ENCODE assay signal across 11 mouse cellular contexts in the genomic region with DNA sequence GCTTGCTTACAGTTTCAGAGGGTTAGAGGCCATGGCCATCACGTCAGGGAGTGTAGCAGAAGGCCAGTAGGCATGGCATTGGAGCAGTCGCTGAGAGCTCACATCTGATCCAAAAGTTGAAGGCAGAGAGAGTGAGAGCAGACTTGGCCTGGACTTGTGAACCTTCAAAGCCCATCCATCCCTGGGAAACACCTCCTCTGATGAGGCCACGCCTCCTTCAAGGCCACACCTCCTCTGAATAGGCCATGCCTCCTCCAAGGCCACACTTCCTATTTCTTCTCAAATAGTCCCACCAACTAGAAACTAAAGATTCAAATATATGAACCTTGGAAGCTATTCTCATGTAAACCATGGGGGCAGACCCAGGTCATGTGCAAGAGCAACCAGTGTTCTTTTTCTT. TPM values are rescaled to one million over a fixed set of nuclear protein-coding genes. Genes with fewer than 3 reads are reported as not detected.
A peak's percentile ranks its signal among the peaks of the same experiment; 100 is the strongest.
DNase-seq lines count a peak whose midpoint lies in the region; TF ChIP-seq lines count a peak whose summit lies in the region.
"Had no signal": no experiment of that assay in that cellular context is flagged by ENCODE, and none has a peak within 500 bp of the region (broad histone marks: within the 10 kb centered on the region; RNA-seq: fewer than 3 reads in every experiment).

No protein-coding gene starts in this region.

- no peak overlapping the region for H3K4me3 ChIP-seq in kidney, adult 2 months (ENCODE audit: insufficient read depth, low read depth, low read length)
- H3K4me3 ChIP-seq: heart, embryonic 15.5 days had no signal

- 0 out of 2 replicates have a peak, but pooled peaks cover 3% of the 10 kb centered on the region for H3K4me1 ChIP-seq in kidney, adult 2 months (ENCODE audit: control insufficient read depth, insufficient read depth, low read length)

- H3K36me3 ChIP-seq in kidney, adult 2 months (ENCODE audit: control insufficient read depth, insufficient read depth, low read length) = no peaks in the 10 kb centered on the region
- H3K36me3 ChIP-seq: G1E; heart, embryonic 15.5 days had no signal

- no peaks in the 10 kb centered on the region for H3K27me3 ChIP-seq in kidney, adult 2 months (replicated peaks; ENCODE audit: control insufficient read depth, insufficient read depth, low read length)
- H3K27me3 ChIP-seq: heart, embryonic 15.5 days had no signal

- intact Hi-C loops in left cerebral cortex, postnatal 14 days (cut with DNase I) = no loop called here

- no peak for TF ChIP-seq POLR2A in kidney, adult 2 months (IDR thresholded peaks at IDR 0.05; ENCODE audit: low read depth, low read length)

- 41% methylated on average over 3 of the region's 3 CpGs for WGBS in kidney, adult 2 months

- no peak overlapping the region for H3K27ac ChIP-seq in kidney, adult 2 months (ENCODE audit: insufficient read depth, low read depth, low read length)
- H3K27ac ChIP-seq: heart, embryonic 15.5 days had no signal

- DNase-seq in kidney, adult 2 months = peak; percentile 66
- DNase-seq in kidney, postnatal 14 days = no peak
- DNase-seq in 416B (ENCODE audit: low read depth) = peak; percentile 77
- peak; percentile 77 for DNase-seq in MEL-GATA-1-ER (ENCODE audit: extremely low read depth, low read depth)
- DNase-seq in kidney, postnatal 4 days = peak; percentile 45 to 60
- no peak for DNase-seq in frontal cortex, adult 2 months (ENCODE audit: extremely low spot score in 1 of 2, low spot score in 1 of 2)
- no peak for DNase-seq in frontal cortex, postnatal 10 days (ENCODE audit: low spot score in 2 of 2)
- DNase-seq in left cerebral cortex, postnatal 14 days (ENCODE audit: low spot score in 2 of 2) = no peak
- DNase-seq: adrenal gland, adult 2 months had no signal

- TF ChIP-seq CTCF in kidney, adult 2 months (conservative IDR thresholded peaks at IDR 0.05; ENCODE audit: insufficient read depth, insufficient read length, low read depth, low read length) = no peak

RNA-seq across cellular contexts. Expression of gene Ercc1, which starts 9.0 kb away (rescaled TPM):
- polyA plus RNA-seq in kidney, adult 2 months (2012; rRNA removed) = 27.6 and 31.9 TPM in 2 replicates
- 49.9 and 53.6 TPM in 2 replicates for polyA plus RNA-seq in frontal cortex, adult 2 months (2012; rRNA removed)
- total RNA-seq in left cerebral cortex, postnatal 14 days (2021) = 10 to 100 TPM; 42.7 to 44.0 TPM

RNA-seq across cellular contexts. Expression of gene Cd3eap, which starts 23.7 kb away (rescaled TPM):
- 5.3 and 5.9 TPM in 2 replicates for polyA plus RNA-seq in kidney, adult 2 months (2012; rRNA removed)
- 12.7 and 15.2 TPM in 2 replicates for polyA plus RNA-seq in frontal cortex, adult 2 months (2012; rRNA removed)
- total RNA-seq in left cerebral cortex, postnatal 14 days (2021) = 10 to 100 TPM; 20.6 to 20.9 TPM

RNA-seq across cellular contexts. Expression of gene Ppp1r13l, which starts 24.0 kb away (rescaled TPM):
- polyA plus RNA-seq in kidney, adult 2 months (2012; rRNA removed) = 5.9 and 6.8 TPM in 2 replicates
- 5.3 and 5.5 TPM in 2 replicates for polyA plus RNA-seq in frontal cortex, adult 2 months (2012; rRNA removed)
- 1 to 10 TPM; 6.0 to 6.7 TPM for total RNA-seq in left cerebral cortex, postnatal 14 days (2021)

RNA-seq across cellular contexts. Expression of gene Fosb, which starts 25.7 kb away (rescaled TPM):
- 0.17 and 0.19 TPM in 2 replicates for polyA plus RNA-seq in kidney, adult 2 months (2012; rRNA removed)
- 6.3 and 22.4 TPM in 2 replicates for polyA plus RNA-seq in frontal cortex, adult 2 months (2012; rRNA removed)
- 10 to 100 TPM in 1 of 2 experiments, 1 to 10 TPM in 1; 7.6 to 10.7 TPM for total RNA-seq in left cerebral cortex, postnatal 14 days (2021)

RNA-seq across cellular contexts. Expression of gene Ercc2, which starts 46.2 kb away (rescaled TPM):
- 32.4 and 39.9 TPM in 2 replicates for polyA plus RNA-seq in kidney, adult 2 months (2012; rRNA removed)
- 41.5 and 47.0 TPM in 2 replicates for polyA plus RNA-seq in frontal cortex, adult 2 months (2012; rRNA removed)
- total RNA-seq in left cerebral cortex, postnatal 14 days (2021) = 10 to 100 TPM; 32.7 to 35.5 TPM

Comparison
In these comparisons a context has a peak if more than half of its experiments do, and no peak if none do; other contexts are left out.
1. DNase-seq: peak in kidney, adult 2 months (single experiment), 416B (single experiment), MEL-GATA-1-ER (single experiment) and kidney, postnatal 4 days (2 of 2); none in kidney, postnatal 14 days (single experiment), frontal cortex, adult 2 months (0 of 2), frontal cortex, postnatal 10 days (0 of 2) and left cerebral cortex, postnatal 14 days (0 of 2).